Mouse (Mus musculus): ENCODE data around the gene Bnc2.

- no peak for TF ChIP-seq POLR2A (IDR thresholded peaks at IDR 0.05; ENCODE audit: low read depth, low read length)
- TF ChIP-seq CTCF (IDR thresholded peaks at IDR 0.05; ENCODE audit: extremely low read depth, insufficient read depth, insufficient read length, insufficient replicate concordance) = no peak
These were observed 146.7 kb downstream of the Bnc2 start for GRCm38 (mm10) chr4:84528358-84528757.
